In the genomic region with DNA sequence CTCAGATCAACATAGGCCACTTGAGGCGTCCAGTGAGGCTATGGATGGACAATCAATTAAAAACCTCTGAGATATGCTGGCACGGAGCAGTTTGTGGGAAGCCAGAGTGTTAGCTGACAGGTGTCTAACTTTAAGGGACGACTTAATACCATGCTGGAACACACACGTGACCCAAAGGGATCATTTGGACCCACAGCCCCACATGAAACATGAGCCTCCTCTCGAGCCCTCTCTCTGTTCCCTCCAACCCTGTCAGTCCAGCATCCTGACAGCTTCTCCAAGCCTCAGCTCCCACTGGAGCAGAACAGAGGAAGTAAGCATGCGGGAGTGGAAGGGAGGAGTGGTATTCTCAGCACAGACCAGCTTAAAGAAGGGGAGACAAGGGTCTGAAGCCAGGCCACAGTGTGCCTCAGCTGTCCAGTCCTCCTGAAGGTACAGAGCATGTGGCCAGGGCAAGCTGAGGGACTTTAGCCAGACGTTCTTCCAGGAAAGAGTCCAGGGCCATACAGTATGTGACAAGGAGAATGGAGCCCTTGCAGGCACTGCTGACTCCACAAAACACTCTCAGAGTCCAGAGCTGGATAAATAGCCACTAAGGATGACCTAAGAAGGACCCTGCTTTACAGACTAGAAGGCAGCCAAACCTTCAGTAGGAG, we compare ENCODE assay signal across 23 mouse cellular contexts. TPM values are rescaled to one million over a fixed set of nuclear protein-coding genes. Genes with fewer than 3 reads are reported as not detected.
DNase-seq lines count a peak whose midpoint lies in the region; ATAC-seq and TF ChIP-seq lines count a peak whose summit lies in the region.
"Had no signal": no experiment of that assay in that cellular context is flagged by ENCODE, and none has a peak within 500 bp of the region (broad histone marks: within the 10 kb centered on the region; RNA-seq: fewer than 3 reads in every experiment).

No protein-coding gene starts in this region.

- ATAC-seq in heart, embryonic 15.5 days (replicated peaks; ENCODE audit: insufficient number of reproducible peaks, insufficient read depth, low FRiP score, low read depth): no peak
- ATAC-seq in kidney, postnatal 0 days (replicated peaks; ENCODE audit: low FRiP score, low read depth): no peak
- ATAC-seq in intestine, postnatal 0 days: no peak
- no peak for ATAC-seq in neural tube, embryonic 15.5 days (ENCODE audit: low FRiP score)
- ATAC-seq: forebrain, embryonic 15.5 days had no signal

- H3K36me3 ChIP-seq in heart, embryonic 15.5 days: no peaks in the 10 kb centered on the region
- no peaks in the 10 kb centered on the region for H3K36me3 ChIP-seq in kidney, postnatal 0 days (ENCODE audit: insufficient read depth, low read length)
- peaks cover 11% of the 10 kb centered on the region; the same call in 1 of the 2 replicates for H3K36me3 ChIP-seq in intestine, postnatal 0 days (ENCODE audit: control insufficient read depth, insufficient read depth)
- peaks cover 6% of the 10 kb centered on the region; the same call in 1 of the 2 replicates for H3K36me3 ChIP-seq in small intestine, adult 2 months (ENCODE audit: control insufficient read depth, insufficient read depth, low read length)
- peaks cover 49% of the 10 kb centered on the region for H3K36me3 ChIP-seq in neural tube, embryonic 15.5 days
- H3K36me3 ChIP-seq: midbrain, embryonic 10.5 days; neural tube, embryonic 12.5 days had no signal

- no peaks in the 10 kb centered on the region for H3K27me3 ChIP-seq in heart, embryonic 15.5 days
- H3K27me3 ChIP-seq in kidney, postnatal 0 days (ENCODE audit: insufficient read depth, low read length): no peaks in the 10 kb centered on the region
- H3K27me3 ChIP-seq in intestine, postnatal 0 days (replicated peaks; ENCODE audit: control insufficient read depth, insufficient read depth, low read length): no peaks in the 10 kb centered on the region
- no peaks in the 10 kb centered on the region for H3K27me3 ChIP-seq in small intestine, adult 2 months (ENCODE audit: control insufficient read depth, insufficient read depth, low read length)
- H3K27me3 ChIP-seq in neural tube, embryonic 15.5 days (replicated peaks): no peaks in the 10 kb centered on the region
- H3K27me3 ChIP-seq: embryonic facial prominence, embryonic 13.5 days; forebrain, embryonic 15.5 days; hindbrain, embryonic 15.5 days; neural tube, embryonic 12.5 days had no signal

- TF ChIP-seq POLR2A in small intestine, adult 2 months (IDR thresholded peaks at IDR 0.05; ENCODE audit: low read depth, low read length): no peak

- H3K9me3 ChIP-seq in heart, embryonic 15.5 days (replicated peaks): no peaks in the 10 kb centered on the region
- H3K9me3 ChIP-seq in kidney, postnatal 0 days (replicated peaks; ENCODE audit: low read length): no peaks in the 10 kb centered on the region
- no peaks in the 10 kb centered on the region for H3K9me3 ChIP-seq in intestine, postnatal 0 days (ENCODE audit: control insufficient read depth)
- no peaks in the 10 kb centered on the region for H3K9me3 ChIP-seq in neural tube, embryonic 15.5 days (replicated peaks)
- H3K9me3 ChIP-seq: embryonic facial prominence, embryonic 13.5 days; forebrain, embryonic 15.5 days; hindbrain, embryonic 15.5 days; midbrain, embryonic 10.5 days; neural tube, embryonic 12.5 days had no signal

- 36% methylated on average over 7 of the region's 7 CpGs for WGBS in heart, embryonic 15.5 days
- WGBS in kidney, postnatal 0 days: 28% methylated on average over 7 of the region's 7 CpGs
- 46% methylated on average over 7 of the region's 7 CpGs for WGBS in intestine, postnatal 0 days
- 46% methylated on average over 7 of the region's 7 CpGs for WGBS in small intestine, adult 2 months
- 78% methylated on average over 7 of the region's 7 CpGs for WGBS in neural tube, embryonic 15.5 days

- H3K4me1 ChIP-seq in heart, embryonic 15.5 days (replicated peaks): peaks cover 32% of the 10 kb centered on the region
- peaks cover 31% of the 10 kb centered on the region; the same call in 1 of the 2 replicates for H3K4me1 ChIP-seq in kidney, postnatal 0 days (replicated peaks; ENCODE audit: insufficient read depth, low read length)
- H3K4me1 ChIP-seq in intestine, postnatal 0 days (replicated peaks; ENCODE audit: control insufficient read depth, insufficient read depth, low read length): peaks cover 2% of the 10 kb centered on the region; the same call in 1 of the 2 replicates
- H3K4me1 ChIP-seq in small intestine, adult 2 months (ENCODE audit: control insufficient read depth, insufficient read depth, insufficient read length, low read length): peaks cover 19% of the 10 kb centered on the region
- H3K4me1 ChIP-seq in neural tube, embryonic 15.5 days: no peaks in the 10 kb centered on the region
- H3K4me1 ChIP-seq: forebrain, embryonic 15.5 days; neural tube, embryonic 12.5 days had no signal

- peak overlapping the region; percentile 52; the same call in 1 of the 2 replicates for H3K27ac ChIP-seq in heart, embryonic 15.5 days
- no peak overlapping the region for H3K27ac ChIP-seq in kidney, postnatal 0 days
- peak overlapping the region; percentile 85 for H3K27ac ChIP-seq in intestine, postnatal 0 days (ENCODE audit: low read depth, low read length)
- H3K27ac ChIP-seq in small intestine, adult 2 months (ENCODE audit: insufficient read depth, low read depth, low read length): peak overlapping the region; percentile 94; the same call in 1 of the 2 replicates
- H3K27ac ChIP-seq in neural tube, embryonic 15.5 days (replicated peaks): no peak overlapping the region
- H3K27ac ChIP-seq: embryonic facial prominence, embryonic 13.5 days; forebrain, embryonic 15.5 days; hindbrain, embryonic 15.5 days; midbrain, embryonic 10.5 days; neural tube, embryonic 12.5 days had no signal

- no peak for TF ChIP-seq CTCF in kidney, postnatal 0 days (IDR thresholded peaks at IDR 0.05; ENCODE audit: low read depth)
- no peak for TF ChIP-seq CTCF in intestine, postnatal 0 days (IDR thresholded peaks at IDR 0.05; ENCODE audit: low read depth)
- no peak for TF ChIP-seq CTCF in small intestine, adult 2 months (IDR thresholded peaks at IDR 0.05; ENCODE audit: extremely low read depth, insufficient read length, insufficient replicate concordance, low read depth, low read length)

- no peak overlapping the region for H3K4me3 ChIP-seq in heart, embryonic 15.5 days
- no peak overlapping the region for H3K4me3 ChIP-seq in kidney, postnatal 0 days (replicated peaks; ENCODE audit: low read depth, low read length)
- no peak overlapping the region for H3K4me3 ChIP-seq in intestine, postnatal 0 days (ENCODE audit: low read depth, low read length)
- H3K4me3 ChIP-seq in small intestine, adult 2 months (ENCODE audit: low read depth, low read length): peak overlapping the region; percentile 19; the same call in 1 of the 2 replicates
- no peak overlapping the region for H3K4me3 ChIP-seq in neural tube, embryonic 15.5 days (replicated peaks)
- H3K4me3 ChIP-seq: embryonic facial prominence, embryonic 13.5 days; forebrain, embryonic 15.5 days; hindbrain, embryonic 15.5 days; midbrain, embryonic 10.5 days; neural tube, embryonic 12.5 days had no signal

- no peak overlapping the region for H3K9ac ChIP-seq in heart, embryonic 15.5 days
- H3K9ac ChIP-seq in kidney, postnatal 0 days (ENCODE audit: low read depth, low read length): no peak overlapping the region
- peak overlapping the region; percentile 40 for H3K9ac ChIP-seq in intestine, postnatal 0 days (ENCODE audit: low read depth, low read length)
- H3K9ac ChIP-seq in neural tube, embryonic 15.5 days (replicated peaks): no peak overlapping the region
- H3K9ac ChIP-seq: embryonic facial prominence, embryonic 13.5 days; forebrain, embryonic 15.5 days; hindbrain, embryonic 15.5 days; neural tube, embryonic 12.5 days had no signal

- no peak overlapping the region for H3K4me2 ChIP-seq in heart, embryonic 15.5 days
- no peak overlapping the region for H3K4me2 ChIP-seq in kidney, postnatal 0 days (ENCODE audit: low read length)
- peak overlapping the region; percentile 60 for H3K4me2 ChIP-seq in intestine, postnatal 0 days (replicated peaks; ENCODE audit: low read depth)
- H3K4me2 ChIP-seq in neural tube, embryonic 15.5 days: no peak overlapping the region
- H3K4me2 ChIP-seq: embryonic facial prominence, embryonic 13.5 days; forebrain, embryonic 15.5 days; hindbrain, embryonic 15.5 days; neural tube, embryonic 12.5 days had no signal

- DNase-seq in heart, adult 9 months (ENCODE audit: low spot score in 2 of 2): no peak
- peak; percentile 25 for DNase-seq in kidney, postnatal 0 days (ENCODE audit: low spot score)
- DNase-seq in kidney, adult 11 months: no peak
- no peak for DNase-seq in thymus, postnatal 36 days
- DNase-seq: adrenal gland, adult 2 months; cerebellum, adult 9-11 months; gastrocnemius, postnatal 36 days; kidney, adult 18-20 months; layer of hippocampus, postnatal 36 days; lung, adult 18-20 months; lung, postnatal 14 days; right cerebral cortex, adult 18-20 months; thymus, adult 18-20 months had no signal

RNA-seq across cellular contexts. Expression of gene Scn3b, which starts 57.4 kb away (rescaled TPM):
- polyA plus RNA-seq in heart, embryonic 15.5 days (2015; fragmentation: Nextera tagmentation; extraction: Ambion mirVana): 1.5 and 5.2 TPM in 2 replicates
- 0.31 and 0.32 TPM in 2 replicates for polyA plus RNA-seq in kidney, postnatal 0 days (2015; fragmentation: Nextera tagmentation; extraction: Ambion mirVana)
- polyA plus RNA-seq in intestine, postnatal 0 days (2015; fragmentation: Nextera tagmentation; extraction: Ambion mirVana): 1.8 and 2.4 TPM in 2 replicates
- polyA plus RNA-seq in small intestine, adult 2 months (2012; rRNA removed): 0.13 and 0.43 TPM in 2 replicates
- 121 and 137 TPM in 2 replicates for polyA plus RNA-seq in neural tube, embryonic 15.5 days (2015; fragmentation: Nextera tagmentation; extraction: Ambion mirVana)
- polyA plus RNA-seq: liver, adult 2 months had no signal

Comparison
In these comparisons a context has a peak if more than half of its experiments do, and no peak if none do; other contexts are left out.
1. H3K27ac ChIP-seq: peak in heart, embryonic 15.5 days (single experiment), intestine, postnatal 0 days (single experiment) and small intestine, adult 2 months (single experiment); none in kidney, postnatal 0 days (single experiment) and neural tube, embryonic 15.5 days (single experiment).
2. RNA of gene Scn3b, which starts 57.4 kb away (polyA plus RNA-seq): 121 to 137 TPM in neural tube, embryonic 15.5 days; 1.8 to 2.4 TPM in intestine, postnatal 0 days, 1.5 to 5.2 TPM in heart, embryonic 15.5 days, 0.13 to 0.43 TPM in small intestine, adult 2 months and 0.31 to 0.32 TPM in kidney, postnatal 0 days; every median in the first group is over 10 times any median in the second.